Mouse (Mus musculus) lung, adult 2 months (tissue): ENCODE results near the gene Cers6. TPM values are rescaled to one million over a fixed set of nuclear protein-coding genes. Genes with fewer than 3 reads are reported as not detected.

Experiments used
- DNase-seq: peaks from one replicate; pipeline ENCODE4 v3.0.0; 2022
- H3K4me1 ChIP-seq: fragments of 200-500 bp; 2 replicates; pipeline ENCODE4 v1.6.1; 2011; ENCODE audit warnings: low read length; ENCODE audit not compliant: control insufficient read depth, insufficient read depth
- H3K4me3 ChIP-seq: fragments of 200-500 bp; replicated peaks from 2 replicates; pipeline ENCODE3; 2011; ENCODE audit warnings: low read depth, mild to moderate bottlenecking, control low read depth, low read length; ENCODE audit errors: extremely low read depth
- CTCF ChIP-seq: fragments of 200-500 bp; IDR thresholded peaks from 2 replicates; pipeline ENCODE4 v1.5.1; 2011; ENCODE audit warnings: mild to moderate bottlenecking, low read length, control low read depth; ENCODE audit not compliant: insufficient read depth
- POLR2A ChIP-seq: fragments of 200-500 bp; IDR thresholded peaks from 2 replicates; pipeline ENCODE4 v1.6.1; 2011; ENCODE audit warnings: low read depth, mild to moderate bottlenecking, control low read depth, low read length, borderline replicate concordance; ENCODE audit errors: extremely low read depth
- WGBS: fragments of 180-500 bp; shearing (Covaris S2); methylation state at CpG from one replicate; pipeline ENCODE4 v1.1.7; 2018; 5-methylcytosine and 5-hydroxymethylcytosine counted together
- polyA plus RNA-seq: library from polyadenylated mRNA; depleted of rRNA; stranded (reverse); fragments of >200 nt; gene quantifications from 2 replicates; pipeline ENCODE4 v1.2.3, GENCODE M21; 2012

Cers6 gene
- polyA plus RNA-seq, 1 experiment: 16.2 TPM

- TF ChIP-seq CTCF (no peak), POLR2A (no peak)
- no peak overlapping the region for H3K4me3 ChIP-seq
- DNase-seq: no peak
- WGBS: 50% methylated on average over 6 of the region's 6 CpGs
- no peaks in the 10 kb centered on the region; the same call in 1 of the 2 replicates for H3K4me1 ChIP-seq
Measured at GRCm38 (mm10) chr2:68934651-68935050, 73.4 kb downstream of the Cers6 start.

GRCm38 (mm10) chr2:68935721-68936294, 74.6 kb downstream of the Cers6 start:
- Histone ChIP-seq H3K4me3 (no peak overlapping the region), H3K4me1 (no peaks in the 10 kb centered on the region; the same call in 1 of the 2 replicates)
- TF ChIP-seq POLR2A (no peak), CTCF (no peak)
- 70% methylated on average over 2 of the region's 2 CpGs for WGBS
- DNase-seq: no peak

DNA sequence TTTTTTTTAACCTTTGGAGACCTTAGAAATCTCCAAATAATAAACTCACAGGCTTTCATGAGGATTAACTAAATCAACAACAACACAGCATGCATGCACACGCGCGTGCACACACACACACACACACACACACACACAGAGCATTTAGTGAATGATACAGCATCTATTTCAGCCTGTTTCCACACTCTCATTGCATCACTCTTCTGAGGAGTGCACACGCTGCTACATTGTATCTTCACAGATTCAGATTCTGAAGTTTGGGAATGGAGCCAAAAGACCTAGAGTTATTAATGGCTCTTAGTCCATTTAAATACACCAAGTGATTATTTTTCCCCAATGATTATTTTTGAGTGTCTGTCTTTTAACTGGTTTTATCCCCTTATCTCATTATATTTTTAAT, 75.5 kb downstream of the Cers6 start:
- no peaks in the 10 kb centered on the region; the same call in 1 of the 2 replicates for H3K4me1 ChIP-seq
- no peak for TF ChIP-seq CTCF
- no peak for TF ChIP-seq POLR2A
- no peak overlapping the region for H3K4me3 ChIP-seq
- DNase-seq: no peak
- WGBS: 84% methylated on average over 4 of the region's 4 CpGs

DNA sequence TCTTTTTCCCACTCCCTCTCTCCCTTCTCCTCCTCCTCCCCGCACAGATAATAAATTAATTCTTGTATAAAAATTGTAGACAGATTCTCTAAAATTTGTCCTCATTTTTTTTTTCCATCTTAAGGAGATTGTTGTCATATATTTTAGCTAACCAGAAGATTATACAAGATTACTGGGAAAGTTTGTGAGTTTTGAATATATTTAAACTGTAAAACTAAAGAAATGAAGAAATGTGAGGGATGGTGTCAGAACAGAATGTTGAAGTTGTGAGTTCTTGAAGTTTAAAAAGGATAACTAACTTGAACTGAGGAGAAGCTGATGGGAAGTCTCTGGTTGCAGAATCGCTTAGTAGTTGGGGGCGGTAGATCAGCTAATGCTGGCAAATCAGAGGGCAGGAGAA, 76.6 kb downstream of the Cers6 start:
- no peaks in the 10 kb centered on the region; the same call in 1 of the 2 replicates for H3K4me1 ChIP-seq
- WGBS: 91% methylated on average over 3 of the region's 3 CpGs
- no peak for DNase-seq
- TF ChIP-seq POLR2A (no peak), CTCF (no peak)
- no peak overlapping the region for H3K4me3 ChIP-seq

- Histone ChIP-seq H3K4me1 (no peaks in the 10 kb centered on the region; the same call in none of the 2 replicates), H3K4me3 (no peak overlapping the region)
- DNase-seq: no peak
- TF ChIP-seq CTCF (no peak), POLR2A (no peak)
- 21% methylated on average over 2 of the region's 2 CpGs for WGBS
Measured at GRCm38 (mm10) chr2:68944898-68945297, 83.7 kb downstream of the Cers6 start.

DNA sequence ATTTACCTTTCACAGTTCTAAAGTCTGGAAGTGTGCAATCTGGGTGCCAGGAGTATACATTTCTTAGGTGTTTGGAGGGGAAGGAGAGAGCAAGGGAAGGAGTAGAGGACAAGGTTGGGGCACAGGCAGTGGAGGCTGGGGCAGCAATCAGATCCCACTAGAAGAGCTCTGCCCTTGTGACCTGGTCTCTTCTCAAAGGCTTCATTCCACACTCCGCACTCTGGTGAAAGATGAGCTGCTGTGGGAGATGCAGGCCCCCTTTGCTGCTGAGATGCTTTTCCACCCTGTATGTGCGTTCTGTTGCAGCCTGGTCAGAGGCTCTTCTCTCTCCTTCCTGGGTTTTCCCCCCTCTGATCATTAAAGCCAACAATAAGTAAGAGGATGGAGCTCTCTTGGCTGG, 84.7 kb downstream of the Cers6 start:
- 89% methylated on average over 2 of the region's 2 CpGs for WGBS
- H3K4me3 ChIP-seq: no peak overlapping the region
- DNase-seq: no peak
- TF ChIP-seq POLR2A (no peak), CTCF (no peak)
- H3K4me1 ChIP-seq: no peaks in the 10 kb centered on the region; the same call in none of the 2 replicates

GRCm38 (mm10) chr2:68946819-68947218, 85.6 kb downstream of the Cers6 start:
- TF ChIP-seq POLR2A (no peak), CTCF (no peak)
- 66% methylated on average over 5 of the region's 5 CpGs for WGBS
- DNase-seq: no peak
- Histone ChIP-seq H3K4me1 (no peaks in the 10 kb centered on the region; the same call in none of the 2 replicates), H3K4me3 (no peak overlapping the region)

GRCm38 (mm10) chr2:68949137-68949536, 87.9 kb downstream of the Cers6 start:
- 85% methylated on average over 2 of the region's 2 CpGs for WGBS

GRCm38 (mm10) chr2:68949728-68950127, 88.5 kb downstream of the Cers6 start:
- no peaks in the 10 kb centered on the region; the same call in none of the 2 replicates for H3K4me1 ChIP-seq
- TF ChIP-seq POLR2A (no peak), CTCF (no peak)
- H3K4me3 ChIP-seq: no peak overlapping the region
- WGBS: 61% methylated on average over 5 of the region's 5 CpGs
- DNase-seq: no peak

More at GRCm38 (mm10) chr2:68949137-68949536, 87.9 kb downstream of the Cers6 start:
- Histone ChIP-seq H3K4me1 (no peaks in the 10 kb centered on the region; the same call in none of the 2 replicates), H3K4me3 (no peak overlapping the region)
- TF ChIP-seq CTCF: no peak
- no peak for TF ChIP-seq POLR2A
- no peak for DNase-seq

GRCm38 (mm10) chr2:68951706-68952105, 90.5 kb downstream of the Cers6 start:
- no peak for DNase-seq
- WGBS: 97% methylated on average over 3 of the region's 3 CpGs
- no peak for TF ChIP-seq CTCF
- TF ChIP-seq POLR2A: no peak
- H3K4me1 ChIP-seq: no peaks in the 10 kb centered on the region
- no peak overlapping the region for H3K4me3 ChIP-seq

DNA sequence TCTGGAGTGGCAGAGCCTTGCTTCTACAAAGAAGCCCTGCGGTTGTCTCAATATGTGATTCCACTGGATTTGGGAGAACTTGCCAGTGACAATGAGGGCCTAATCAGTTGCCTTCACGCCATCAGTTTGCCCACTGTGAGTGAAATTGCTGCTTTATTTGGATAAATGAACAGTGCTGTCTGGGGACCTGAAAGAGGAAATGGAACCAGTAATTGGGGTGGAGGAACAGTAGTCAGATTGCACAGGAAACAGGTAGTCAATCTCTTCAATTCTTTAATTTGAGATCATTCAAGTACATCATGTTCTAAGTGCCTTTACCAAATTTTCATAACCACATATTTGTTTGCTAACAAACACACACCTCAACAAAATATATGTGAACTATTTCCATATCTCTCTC, 92.4 kb downstream of the Cers6 start:
- H3K4me1 ChIP-seq: no peaks in the 10 kb centered on the region
- 89% methylated on average over 2 of the region's 2 CpGs for WGBS
- no peak for DNase-seq
- no peak overlapping the region for H3K4me3 ChIP-seq
- no peak for TF ChIP-seq POLR2A
- no peak for TF ChIP-seq CTCF
